Comparison of ENCODE assay signal across 7 mouse cellular contexts in the genomic region with DNA sequence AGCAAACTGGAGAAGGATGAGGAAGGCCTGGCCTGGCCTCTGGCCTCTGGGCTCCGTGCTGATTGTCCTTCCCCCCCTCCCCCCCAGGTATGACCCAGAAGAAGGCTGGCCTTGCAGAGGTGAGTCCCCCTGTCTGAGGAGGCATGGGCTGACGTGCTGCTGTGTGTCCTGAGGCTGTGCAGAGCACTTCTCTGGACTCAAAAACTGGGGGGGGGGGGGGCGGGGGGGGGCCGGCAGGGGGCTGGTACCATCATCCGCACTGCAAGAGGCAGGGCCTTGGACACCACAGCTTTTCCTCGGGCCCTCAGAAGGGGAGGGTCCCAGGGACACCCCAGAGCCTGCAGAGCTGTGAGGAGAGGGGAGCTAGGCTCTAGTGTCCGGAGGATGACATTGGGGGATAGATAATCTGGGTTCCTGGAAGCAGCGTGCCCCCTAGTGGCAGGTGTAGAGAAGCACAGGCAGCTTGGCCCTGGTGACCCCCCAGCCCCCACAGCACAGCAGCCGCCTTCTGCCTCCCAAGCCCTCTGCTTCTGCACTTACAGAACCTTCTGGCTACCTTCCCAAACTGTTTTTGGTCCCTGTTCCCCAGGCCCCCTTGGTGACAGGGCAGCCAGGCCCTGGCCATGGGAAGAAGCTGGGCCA. TPM values are rescaled to one million over a fixed set of nuclear protein-coding genes. Genes with fewer than 3 reads are reported as not detected.
DNase-seq lines count a peak whose midpoint lies in the region; ATAC-seq and TF ChIP-seq lines count a peak whose summit lies in the region.

No protein-coding gene starts in this region.

- no peak overlapping the region for H3K9ac ChIP-seq in midbrain, postnatal 0 days (replicated peaks; ENCODE audit: low read length, poor library complexity, severe bottlenecking)

- 20% methylated on average over 7 of the region's 9 CpGs for WGBS in midbrain, postnatal 0 days

- intact Hi-C loops in left cerebral cortex, adult 2 months (cut with DNase I): loop anchor here (1.0 kb wide), 1 partner anchor 15 kb away; no protein-coding TSS in a partner anchor

- peak; percentile 90 for TF ChIP-seq CTCF in left cerebral cortex, adult 2 months (IDR thresholded peaks at IDR 0.05)
- peak; percentile 72 for TF ChIP-seq CTCF in midbrain, postnatal 0 days (IDR thresholded peaks at IDR 0.05)

- peak in 1 of 2 experiments; percentile 58 for DNase-seq in left cerebral cortex, adult 2 months (ENCODE audit: extremely low spot score in 1 of 2, low spot score in 2 of 2)
- DNase-seq in left cerebral cortex, adult 11 months (ENCODE audit: low spot score): no peak
- DNase-seq in T-cell, adult 2 months (ENCODE audit: low spot score): peak; percentile 65
- peak; percentile 78 to 83 for DNase-seq in cerebellum, postnatal 25 days
- peak; percentile 63 to 76 for DNase-seq in kidney, postnatal 4 days
- peak; percentile 38 for DNase-seq in midbrain, postnatal 0 days (ENCODE audit: low spot score)
- peak; percentile 83 for DNase-seq in thymus, postnatal 4 days

- peak overlapping the region; percentile 94 for H3K27ac ChIP-seq in left cerebral cortex, adult 2 months
- H3K27ac ChIP-seq in midbrain, postnatal 0 days (ENCODE audit: low read depth, low read length): no peak overlapping the region

- no peaks in the 10 kb centered on the region for H3K9me3 ChIP-seq in midbrain, postnatal 0 days (ENCODE audit: low read length)

- no peak overlapping the region for H3K4me2 ChIP-seq in midbrain, postnatal 0 days (ENCODE audit: low read depth, low read length, poor library complexity, severe bottlenecking)

- H3K4me1 ChIP-seq in midbrain, postnatal 0 days (ENCODE audit: insufficient read depth, low read length): no peaks in the 10 kb centered on the region

- H3K36me3 ChIP-seq in midbrain, postnatal 0 days (ENCODE audit: insufficient read depth, low read length): peaks cover 35% of the 10 kb centered on the region

- no peak for ATAC-seq in midbrain, postnatal 0 days (ENCODE audit: low FRiP score)

- H3K27me3 ChIP-seq in midbrain, postnatal 0 days (ENCODE audit: insufficient read depth, low read length): no peaks in the 10 kb centered on the region

- peak overlapping the region; percentile 13; the same call in 1 of the 2 replicates for H3K4me3 ChIP-seq in left cerebral cortex, adult 2 months
- H3K4me3 ChIP-seq in midbrain, postnatal 0 days (ENCODE audit: low read depth, low read length): no peak overlapping the region

RNA-seq across cellular contexts. Expression of gene Pip5k1c, which starts 12.0 kb away (rescaled TPM):
- 100 to 1,000 TPM; 431 TPM for total RNA-seq in left cerebral cortex, adult 2 months (2021)
- total RNA-seq in midbrain, postnatal 0 days (2014; rRNA removed): 248 and 256 TPM in 2 replicates
- polyA plus RNA-seq in midbrain, postnatal 0 days (2015; fragmentation: Nextera tagmentation; extraction: Ambion mirVana): 125 and 129 TPM in 2 replicates

RNA-seq across cellular contexts. Expression of gene Tjp3, which starts 13.3 kb away (rescaled TPM):
- under 1 TPM; 0.26 to 0.45 TPM for total RNA-seq in left cerebral cortex, adult 2 months (2021)
- 6.5 and 9.2 TPM in 2 replicates for total RNA-seq in midbrain, postnatal 0 days (2014; rRNA removed)
- 5.1 and 6.3 TPM in 2 replicates for polyA plus RNA-seq in midbrain, postnatal 0 days (2015; fragmentation: Nextera tagmentation; extraction: Ambion mirVana)

RNA-seq across cellular contexts. Expression of gene Cactin, which starts 16.2 kb away (rescaled TPM):
- total RNA-seq in left cerebral cortex, adult 2 months (2021): 10 to 100 TPM; 31.3 to 31.8 TPM
- 19.5 and 22.7 TPM in 2 replicates for total RNA-seq in midbrain, postnatal 0 days (2014; rRNA removed)
- polyA plus RNA-seq in midbrain, postnatal 0 days (2015; fragmentation: Nextera tagmentation; extraction: Ambion mirVana): 18.4 and 20.2 TPM in 2 replicates

RNA-seq across cellular contexts. Expression of gene Tbxa2r, which starts 23.8 kb away (rescaled TPM):
- under 1 TPM; 0.70 to 0.82 TPM for total RNA-seq in left cerebral cortex, adult 2 months (2021)
- 4.3 and 7.0 TPM in 2 replicates for total RNA-seq in midbrain, postnatal 0 days (2014; rRNA removed)
- 3.8 and 4.7 TPM in 2 replicates for polyA plus RNA-seq in midbrain, postnatal 0 days (2015; fragmentation: Nextera tagmentation; extraction: Ambion mirVana)

RNA-seq across cellular contexts. Expression of gene Apba3, which starts 38.0 kb away (rescaled TPM):
- 10 to 100 TPM; 35.8 to 38.6 TPM for total RNA-seq in left cerebral cortex, adult 2 months (2021)
- 45.0 and 64.8 TPM in 2 replicates for total RNA-seq in midbrain, postnatal 0 days (2014; rRNA removed)
- polyA plus RNA-seq in midbrain, postnatal 0 days (2015; fragmentation: Nextera tagmentation; extraction: Ambion mirVana): 25.0 and 25.2 TPM in 2 replicates
